Mouse (Mus musculus): ENCODE results near the gene Gyg. TPM values are rescaled to one million over a fixed set of nuclear protein-coding genes. Genes with fewer than 3 reads are reported as not detected.
"Not testable (repeated sequence)": the region's sequence is repeated elsewhere in the genome, so short reads cannot be mapped to it uniquely, and the experiment has no call there.

Gyg gene
- polyA plus RNA-seq, 1 experiment from 2014 or later = 70.3 TPM

- ATAC-seq (ENCODE audit: low FRiP score, low read depth) = no peak
- Histone ChIP-seq H3K4me1 (replicated peaks) (no peaks in the 10 kb centered on the region), H3K27ac (replicated peaks) (no peak overlapping the region), H3K36me3 (peaks cover 7% of the 10 kb centered on the region; the same call in 1 of the 2 replicates), H3K9me3 (no peaks in the 10 kb centered on the region), H3K4me3 (no peak overlapping the region), H3K27me3 (no peaks in the 10 kb centered on the region), H3K4me2 (no peak overlapping the region), H3K9ac (no peak overlapping the region)
- WGBS = 89% methylated on average over 5 of the region's 5 CpGs
Observed at GRCm38 (mm10) chr3:20129491-20129890, 25.6 kb downstream of the Gyg start.

GRCm38 (mm10) chr3:20127047-20127595 lies 28.0 kb downstream of the Gyg start:
- WGBS = 69% methylated on average over 2 of the region's 2 CpGs
- Histone ChIP-seq H3K27me3 (no peaks in the 10 kb centered on the region), H3K36me3 (peaks cover 7% of the 10 kb centered on the region; the same call in 1 of the 2 replicates), H3K4me2 (no peak overlapping the region), H3K27ac (replicated peaks) (no peak overlapping the region), H3K9ac (no peak overlapping the region), H3K9me3 (no peaks in the 10 kb centered on the region), H3K4me3 (no peak overlapping the region), H3K4me1 (replicated peaks) (no peaks in the 10 kb centered on the region)
- no peak for ATAC-seq (ENCODE audit: low FRiP score, low read depth)

- WGBS = 94% methylated on average over 5 of the region's 5 CpGs
- H3K27ac ChIP-seq (replicated peaks) = no peak overlapping the region
Observed at GRCm38 (mm10) chr3:20125604-20126003, 29.5 kb downstream of the Gyg start.

GRCm38 (mm10) chr3:20121582-20121981 lies 33.5 kb downstream of the Gyg start:
- not testable (repeated sequence) for H3K4me3 ChIP-seq; H3K27ac ChIP-seq (replicated peaks); H3K9me3 ChIP-seq; H3K4me2 ChIP-seq; H3K27me3 ChIP-seq; H3K9ac ChIP-seq; ATAC-seq (ENCODE audit: low FRiP score, low read depth); H3K4me1 ChIP-seq (replicated peaks)
- WGBS = 93% methylated on average over 5 of the region's 5 CpGs
- H3K36me3 ChIP-seq = peaks cover 19% of the 10 kb centered on the region

More at GRCm38 (mm10) chr3:20125604-20126003, 29.5 kb downstream of the Gyg start:
- H3K4me3 ChIP-seq = no peak overlapping the region
- H3K27me3 ChIP-seq = no peaks in the 10 kb centered on the region
- H3K4me1 ChIP-seq (replicated peaks) = no peaks in the 10 kb centered on the region
- no peaks in the 10 kb centered on the region for H3K9me3 ChIP-seq
- peaks cover 10% of the 10 kb centered on the region; the same call in 1 of the 2 replicates for H3K36me3 ChIP-seq
- H3K9ac ChIP-seq = no peak overlapping the region
- H3K4me2 ChIP-seq = no peak overlapping the region
- no peak for ATAC-seq (ENCODE audit: low FRiP score, low read depth)

- Histone ChIP-seq H3K27ac (replicated peaks) (no peak overlapping the region), H3K27me3 (no peaks in the 10 kb centered on the region), H3K9ac (no peak overlapping the region), H3K4me2 (no peak overlapping the region), H3K4me1 (replicated peaks) (no peaks in the 10 kb centered on the region), H3K36me3 (peaks cover 15% of the 10 kb centered on the region), H3K4me3 (no peak overlapping the region), H3K9me3 (no peaks in the 10 kb centered on the region)
- WGBS = 56% methylated on average over 4 of the region's 4 CpGs
- ATAC-seq (ENCODE audit: low FRiP score, low read depth) = no peak
Observed at GRCm38 (mm10) chr3:20119686-20120244, 35.4 kb downstream of the Gyg start.

GRCm38 (mm10) chr3:20119044-20119591 lies 36.0 kb downstream of the Gyg start:
- Histone ChIP-seq H3K4me2 (no peak overlapping the region), H3K27me3 (no peaks in the 10 kb centered on the region), H3K4me1 (replicated peaks) (no peaks in the 10 kb centered on the region), H3K4me3 (no peak overlapping the region), H3K9ac (no peak overlapping the region), H3K27ac (replicated peaks) (no peak overlapping the region), H3K36me3 (peaks cover 15% of the 10 kb centered on the region), H3K9me3 (no peaks in the 10 kb centered on the region)
- ATAC-seq (ENCODE audit: low FRiP score, low read depth) = no peak
- WGBS = 89% methylated on average over 19 of the region's 19 CpGs

- Histone ChIP-seq H3K4me2 (no peak overlapping the region), H3K27me3 (no peaks in the 10 kb centered on the region)
- WGBS = 97% methylated on average over 2 of the region's 2 CpGs
Observed at GRCm38 (mm10) chr3:20111913-20112312, 43.2 kb downstream of the Gyg start.

GRCm38 (mm10) chr3:20108881-20109280 lies 46.2 kb downstream of the Gyg start:
- H3K4me2 ChIP-seq = no peak overlapping the region
- H3K36me3 ChIP-seq = peaks cover 14% of the 10 kb centered on the region
- H3K9ac ChIP-seq = no peak overlapping the region
- H3K27ac ChIP-seq (replicated peaks) = no peak overlapping the region
- WGBS = 76% methylated on average over 5 of the region's 5 CpGs
- H3K27me3 ChIP-seq = no peaks in the 10 kb centered on the region
- no peak for ATAC-seq (ENCODE audit: low FRiP score, low read depth)
- no peak overlapping the region for H3K4me3 ChIP-seq
- H3K9me3 ChIP-seq = no peaks in the 10 kb centered on the region
- H3K4me1 ChIP-seq (replicated peaks) = no peaks in the 10 kb centered on the region

More at GRCm38 (mm10) chr3:20111913-20112312, 43.2 kb downstream of the Gyg start:
- Histone ChIP-seq H3K36me3 (peaks cover 17% of the 10 kb centered on the region), H3K9me3 (no peaks in the 10 kb centered on the region), H3K4me3 (no peak overlapping the region), H3K4me1 (replicated peaks) (no peaks in the 10 kb centered on the region), H3K27ac (replicated peaks) (no peak overlapping the region), H3K9ac (no peak overlapping the region)
- ATAC-seq (ENCODE audit: low FRiP score, low read depth) = no peak

- no peak for ATAC-seq (ENCODE audit: low FRiP score, low read depth)
- no peak overlapping the region for H3K27ac ChIP-seq (replicated peaks)
Observed at GRCm38 (mm10) chr3:20104776-20105175, 50.3 kb downstream of the Gyg start.

GRCm38 (mm10) chr3:20104318-20104717 lies 50.8 kb downstream of the Gyg start:
- H3K9ac ChIP-seq = no peak overlapping the region
- no peak overlapping the region for H3K27ac ChIP-seq (replicated peaks)
- H3K27me3 ChIP-seq = no peaks in the 10 kb centered on the region
- H3K9me3 ChIP-seq = no peaks in the 10 kb centered on the region
- ATAC-seq (ENCODE audit: low FRiP score, low read depth) = no peak
- H3K4me2 ChIP-seq = no peak overlapping the region
- peaks cover 2% of the 10 kb centered on the region; the same call in 1 of the 2 replicates for H3K36me3 ChIP-seq
- 95% methylated on average over 8 of the region's 8 CpGs for WGBS
- no peak overlapping the region for H3K4me3 ChIP-seq
- no peaks in the 10 kb centered on the region for H3K4me1 ChIP-seq (replicated peaks)

More at GRCm38 (mm10) chr3:20104776-20105175, 50.3 kb downstream of the Gyg start:
- no peak overlapping the region for H3K4me3 ChIP-seq
- no peaks in the 10 kb centered on the region for H3K27me3 ChIP-seq
- H3K9me3 ChIP-seq = no peaks in the 10 kb centered on the region
- H3K4me1 ChIP-seq (replicated peaks) = no peaks in the 10 kb centered on the region
- H3K9ac ChIP-seq = no peak overlapping the region
- no peak overlapping the region for H3K4me2 ChIP-seq
- peaks cover 6% of the 10 kb centered on the region for H3K36me3 ChIP-seq
- WGBS = 98% methylated on average over 2 of the region's 2 CpGs

GRCm38 (mm10) chr3:20103830-20104229 lies 51.3 kb downstream of the Gyg start:
- Histone ChIP-seq H3K4me1 (replicated peaks) (no peaks in the 10 kb centered on the region), H3K9ac (no peak overlapping the region), H3K4me2 (no peak overlapping the region), H3K4me3 (no peak overlapping the region), H3K27ac (replicated peaks) (no peak overlapping the region), H3K27me3 (no peaks in the 10 kb centered on the region), H3K9me3 (no peaks in the 10 kb centered on the region), H3K36me3 (peaks cover 2% of the 10 kb centered on the region; the same call in 1 of the 2 replicates)
- no peak for ATAC-seq (ENCODE audit: low FRiP score, low read depth)
- 84% methylated on average over 3 of the region's 3 CpGs for WGBS

- H3K4me1 ChIP-seq (replicated peaks) = no peaks in the 10 kb centered on the region
- no peak overlapping the region for H3K4me2 ChIP-seq
- H3K9me3 ChIP-seq = no peaks in the 10 kb centered on the region
- H3K27ac ChIP-seq (replicated peaks) = no peak overlapping the region
- ATAC-seq (ENCODE audit: low FRiP score, low read depth) = no peak
- no peak overlapping the region for H3K9ac ChIP-seq
- no peaks in the 10 kb centered on the region for H3K27me3 ChIP-seq
- 85% methylated on average over 3 of the region's 3 CpGs for WGBS
- no peak overlapping the region for H3K4me3 ChIP-seq
- H3K36me3 ChIP-seq = peaks cover 22% of the 10 kb centered on the region
Observed at GRCm38 (mm10) chr3:20082161-20082560, 73.0 kb downstream of the Gyg start.
